Mouse (Mus musculus) small intestine, adult 2 months (tissue): ENCODE data around the gene Uchl3.

Experiments used
- CTCF ChIP-seq: fragments of 200-500 bp; IDR thresholded peaks from 2 replicates; pipeline ENCODE4 v1.5.1; 2012; ENCODE audit warnings: low read depth, mild to moderate bottlenecking, control low read depth, inconsistent platforms, low read length, moderate library complexity, mixed read lengths; ENCODE audit not compliant: insufficient replicate concordance, insufficient read length; ENCODE audit errors: extremely low read depth
- POLR2A ChIP-seq: fragments of 200-500 bp; IDR thresholded peaks from 2 replicates; pipeline ENCODE4 v1.6.1; 2012; ENCODE audit warnings: low read depth, mild to moderate bottlenecking, control low read depth, inconsistent platforms, low read length, moderate library complexity

GRCm38 (mm10) chr14:101661654-101662412 is 8.1 kb downstream of the Uchl3 start:
- TF ChIP-seq POLR2A (no peak), CTCF (no peak)
